Mouse (Mus musculus): Measurements from ENCODE around the gene Csf2rb2.

The Csf2rb2 gene

DNA sequence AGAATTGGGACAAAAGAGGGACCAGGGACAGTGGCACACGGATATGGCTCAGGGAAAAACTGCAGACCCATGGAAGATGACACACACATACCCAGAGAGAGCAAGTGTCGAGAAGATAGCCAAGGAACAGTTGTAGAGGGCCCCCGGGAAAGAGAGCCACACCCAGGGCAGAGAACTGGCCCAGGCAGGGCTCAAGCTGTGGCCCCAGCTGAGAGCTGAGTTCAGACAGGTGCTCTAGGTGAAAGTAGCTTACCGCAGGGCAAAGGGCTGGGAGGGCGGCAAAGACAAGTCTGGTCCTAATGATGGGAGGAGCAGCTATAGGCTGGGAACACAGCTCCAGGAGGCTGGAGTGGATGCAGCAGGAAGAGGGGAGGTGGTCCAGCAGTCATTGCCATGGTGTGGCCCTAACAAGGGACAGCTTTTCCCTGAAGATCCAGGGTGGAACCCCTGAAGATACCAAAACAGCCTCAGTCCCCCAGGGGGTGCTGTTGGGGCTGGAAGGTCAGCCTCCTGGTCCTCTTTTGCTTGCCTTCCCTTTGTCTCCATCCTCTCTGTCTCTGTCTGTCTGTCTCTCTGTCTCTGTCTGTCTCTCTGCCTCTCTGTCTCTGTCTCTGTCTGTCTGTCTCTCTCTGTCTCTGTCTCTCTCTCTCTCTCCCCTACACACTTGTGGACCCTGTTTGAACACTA is 70.6 kb downstream of the Csf2rb2 start:
- in situ Hi-C loops (cut with MboI; ENCODE audit: low pct_unique_long_range_greater_than_20kb in 1 of 2, low sequenced_read_pairs in 2 of 2, unreplicated experiment in 1 of 2): no loop called here
